Mouse (Mus musculus): ENCODE data around the gene Leprot.

DNA sequence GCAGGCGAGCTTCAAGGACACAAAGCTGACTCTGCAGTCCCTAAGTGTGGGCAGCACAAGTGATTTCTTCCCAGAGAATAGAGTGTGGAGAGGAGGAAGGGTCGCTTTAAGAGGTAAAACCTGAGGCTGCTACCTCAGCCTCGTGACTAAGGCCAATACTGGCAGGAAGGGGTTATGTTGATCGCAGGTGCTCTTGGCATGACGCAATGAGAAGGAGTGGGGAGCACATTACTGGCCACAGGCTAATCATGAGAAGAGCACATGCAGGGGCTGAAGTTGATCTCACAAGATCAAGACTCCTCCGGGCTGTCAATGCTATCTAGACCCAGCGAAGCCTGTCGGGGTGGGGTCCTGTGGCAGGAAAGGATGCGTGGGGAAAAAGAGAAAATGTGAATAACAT is 57.8 kb downstream of the Leprot start:
- TF ChIP-seq CTCF (IDR thresholded peaks at IDR 0.05; ENCODE audit: low read depth, low read length) (no peak), GATA1 (IDR thresholded peaks at IDR 0.05; ENCODE audit: borderline replicate concordance, low read length) (no peak), POLR2AphosphoS5 (IDR thresholded peaks at IDR 0.05; ENCODE audit: insufficient replicate concordance, low read depth, low read length) (no peak), TAL1 (conservative IDR thresholded peaks at IDR 0.05; ENCODE audit: low read depth, low read length) (no peak)
